Mouse (Mus musculus) neural tube, embryonic 11.5 days (tissue): ENCODE measurements around the gene Gm10197. TPM values are rescaled to one million over a fixed set of nuclear protein-coding genes. Genes with fewer than 3 reads are reported as not detected.
"Not testable (repeated sequence)": the region's sequence is repeated elsewhere in the genome, so short reads cannot be mapped to it uniquely, and the experiment has no call there.

Source experiments
- ATAC-seq: fragments of 200-750 bp; cut with Nextera tagmentation; 2 replicates; pipeline ENCODE4 v1.8.0; 2017; ENCODE audit warnings: moderate number of reproducible peaks, mild to moderate bottlenecking, moderate TSS enrichment, moderate library complexity; ENCODE audit not compliant: insufficient read depth, low FRiP score, low TSS enrichment
- DNase-seq: peaks from one replicate; pipeline ENCODE4 v3.0.0-alpha.2; 2015; ENCODE audit warnings: low spot score
- H3K27ac ChIP-seq: fragments of 300-500 bp; sonication (generic); 2 replicates; pipeline ENCODE4 v1.5.1; 2014; ENCODE audit warnings: low read depth, mild to moderate bottlenecking, low read length
- H3K27me3 ChIP-seq: fragments of 300-500 bp; sonication (generic); 2 replicates; pipeline ENCODE4 v1.6.1; 2014; ENCODE audit warnings: mild to moderate bottlenecking, low read length, mixed read lengths; ENCODE audit not compliant: control insufficient read depth, insufficient read depth
- H3K36me3 ChIP-seq: fragments of 300-500 bp; sonication (generic); 2 replicates; pipeline ENCODE4 v1.6.1; 2014; ENCODE audit warnings: mild to moderate bottlenecking, low read length, moderate library complexity, mixed read lengths; ENCODE audit not compliant: control insufficient read depth, insufficient read depth
- H3K4me1 ChIP-seq: fragments of 300-500 bp; sonication (generic); 2 replicates; pipeline ENCODE4 v1.6.1; 2014; ENCODE audit warnings: low read length, mixed read lengths; ENCODE audit not compliant: control insufficient read depth, insufficient read depth
- H3K4me2 ChIP-seq: fragments of 300-500 bp; sonication (generic); 2 replicates; pipeline ENCODE4 v1.6.1; 2014; ENCODE audit warnings: low read depth, mild to moderate bottlenecking, moderate library complexity
- H3K4me3 ChIP-seq: fragments of 300-500 bp; sonication (generic); 2 replicates; pipeline ENCODE4 v1.5.1; 2014; ENCODE audit warnings: low read depth, low read length
- H3K9ac ChIP-seq: fragments of 300-500 bp; sonication (generic); 2 replicates; pipeline ENCODE4 v1.6.1; 2014; ENCODE audit warnings: mild to moderate bottlenecking, low read length
- H3K9me3 ChIP-seq: fragments of 300-500 bp; sonication (generic); 2 replicates; pipeline ENCODE4 v1.6.1; 2016; ENCODE audit warnings: low read length; ENCODE audit not compliant: control insufficient read depth
- WGBS: fragments of 180-500 bp; shearing (Covaris S2); extraction: QIAGEN DNeasy Blood & Tissue Kit; methylation state at CpG from one replicate; pipeline ENCODE4 v1.1.7; 2014; 5-methylcytosine and 5-hydroxymethylcytosine counted together
- polyA plus RNA-seq: library from polyadenylated mRNA; unstranded; fragments of >200 nt; fragmentation: Nextera tagmentation; extraction: Ambion mirVana; gene quantifications from 2 replicates; pipeline ENCODE4 v1.2.1, GENCODE M21; 2014

Gm10197 gene
- polyA plus RNA-seq, 1 experiment from 2014 or later: not detected

DNA sequence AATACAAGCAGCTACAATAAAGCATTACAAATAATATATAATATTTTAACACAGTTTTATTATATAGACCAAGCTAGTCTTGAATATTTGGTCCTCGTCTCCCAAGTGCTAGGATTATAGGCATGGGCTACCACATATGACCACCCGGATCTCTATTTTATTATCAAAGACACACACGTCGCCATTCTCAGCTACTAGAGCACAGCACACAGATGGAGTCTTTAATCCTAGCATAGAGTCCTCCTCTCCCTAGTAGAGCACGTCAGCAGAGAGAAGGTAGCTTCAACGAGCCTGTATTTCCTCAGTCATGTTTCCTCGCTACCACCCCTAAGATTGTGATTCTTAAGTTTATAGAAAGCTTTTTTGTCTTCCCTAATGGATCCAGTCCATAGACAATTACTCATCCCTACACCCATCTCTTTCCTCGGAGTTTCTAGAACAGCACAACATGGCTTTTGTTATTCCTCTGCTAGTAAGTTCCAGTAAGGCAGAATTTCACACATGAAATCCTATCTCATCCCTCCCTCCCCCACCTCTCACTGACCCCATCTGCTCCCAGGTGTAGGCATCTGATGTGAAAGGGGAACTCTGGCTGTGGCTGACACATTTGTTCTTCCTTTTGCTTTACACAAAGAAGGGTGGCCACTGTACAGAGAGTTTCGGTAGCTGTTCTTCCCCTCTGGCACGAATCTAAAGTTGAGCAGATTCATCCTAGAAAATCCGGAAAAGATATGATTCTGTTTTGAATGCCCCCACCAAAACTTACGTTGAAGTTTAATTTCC, 26.1 kb upstream of the Gm10197 start:
- no peak overlapping the region for H3K27ac ChIP-seq
- no peaks in the 10 kb centered on the region for H3K36me3 ChIP-seq
- no peaks in the 10 kb centered on the region for H3K9me3 ChIP-seq
- DNase-seq: no peak
- ATAC-seq: no peak
- H3K4me1 ChIP-seq: no peaks in the 10 kb centered on the region
- H3K27me3 ChIP-seq: no peaks in the 10 kb centered on the region
- H3K9ac ChIP-seq: no peak overlapping the region
- H3K4me3 ChIP-seq: no peak overlapping the region
- WGBS: 83% methylated on average over 12 of the region's 12 CpGs
- H3K4me2 ChIP-seq: no peak overlapping the region

GRCm38 (mm10) chr19:53395805-53396204, 24.2 kb upstream of the Gm10197 start:
- H3K27me3 ChIP-seq, H3K4me3 ChIP-seq, H3K9ac ChIP-seq, H3K4me1 ChIP-seq, H3K4me2 ChIP-seq, H3K27ac ChIP-seq, DNase-seq, ATAC-seq, H3K36me3 ChIP-seq, H3K9me3 ChIP-seq: not testable (repeated sequence)
- 46% methylated on average over 5 of the region's 5 CpGs for WGBS

- H3K9me3 ChIP-seq, H3K4me3 ChIP-seq, H3K9ac ChIP-seq, H3K27ac ChIP-seq, H3K36me3 ChIP-seq, H3K27me3 ChIP-seq, DNase-seq, ATAC-seq, H3K4me2 ChIP-seq, H3K4me1 ChIP-seq: not testable (repeated sequence)
- WGBS: 75% methylated on average over 3 of the region's 3 CpGs
Observed at GRCm38 (mm10) chr19:53394956-53395355, 23.4 kb upstream of the Gm10197 start.

DNA sequence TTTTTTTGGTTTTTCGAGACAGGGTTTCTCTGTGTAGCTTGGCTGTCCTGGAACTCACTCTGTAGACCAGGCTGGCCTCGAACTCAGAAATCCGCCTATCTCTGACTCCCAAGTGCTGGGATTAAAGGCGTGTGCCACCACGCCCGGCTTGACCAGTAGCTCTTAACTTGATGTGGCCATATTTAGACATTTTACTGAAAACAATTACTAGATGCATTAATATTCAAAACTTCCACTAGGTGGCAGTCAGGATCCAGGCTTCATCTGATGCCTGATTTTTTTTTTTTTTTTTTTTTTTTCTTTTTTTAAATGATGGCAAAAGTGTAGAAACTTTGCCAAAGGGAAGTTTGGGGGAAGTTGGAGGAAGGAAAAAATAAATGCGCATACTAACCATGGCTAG, 23.0 kb upstream of the Gm10197 start:
- H3K4me1 ChIP-seq: no peaks in the 10 kb centered on the region
- no peak overlapping the region for H3K9ac ChIP-seq
- WGBS: 27% methylated on average over 7 of the region's 7 CpGs
- no peak overlapping the region for H3K4me3 ChIP-seq
- DNase-seq (peak; percentile 30), ATAC-seq (no peak)
- H3K4me2 ChIP-seq: no peak overlapping the region
- no peaks in the 10 kb centered on the region for H3K27me3 ChIP-seq
- H3K9me3 ChIP-seq: no peaks in the 10 kb centered on the region
- H3K27ac ChIP-seq: no peak overlapping the region
- no peaks in the 10 kb centered on the region for H3K36me3 ChIP-seq

GRCm38 (mm10) chr19:53393646-53394045, 22.1 kb upstream of the Gm10197 start:
- no peak for DNase-seq
- ATAC-seq: no peak
- no peak overlapping the region for H3K4me3 ChIP-seq
- no peak overlapping the region for H3K27ac ChIP-seq
- no peak overlapping the region for H3K4me2 ChIP-seq
- no peak overlapping the region for H3K9ac ChIP-seq
- H3K9me3 ChIP-seq: no peaks in the 10 kb centered on the region
- H3K4me1 ChIP-seq: no peaks in the 10 kb centered on the region
- no peaks in the 10 kb centered on the region for H3K27me3 ChIP-seq
- no peaks in the 10 kb centered on the region for H3K36me3 ChIP-seq

- no peak for DNase-seq
- Histone ChIP-seq H3K4me2 (no peak overlapping the region), H3K4me3 (no peak overlapping the region), H3K4me1 (no peaks in the 10 kb centered on the region), H3K9me3 (no peaks in the 10 kb centered on the region), H3K36me3 (no peaks in the 10 kb centered on the region), H3K27ac (no peak overlapping the region), H3K27me3 (no peaks in the 10 kb centered on the region), H3K9ac (no peak overlapping the region)
- ATAC-seq: no peak
- 82% methylated on average over 8 of the region's 8 CpGs for WGBS
Observed at GRCm38 (mm10) chr19:53392781-53393343, 21.3 kb upstream of the Gm10197 start.

- Histone ChIP-seq H3K4me3 (peak overlapping the region; percentile 88), H3K9me3 (no peaks in the 10 kb centered on the region), H3K36me3 (no peaks in the 10 kb centered on the region), H3K9ac (no peak overlapping the region), H3K4me1 (no peaks in the 10 kb centered on the region), H3K4me2 (peak overlapping the region; percentile 58), H3K27me3 (no peaks in the 10 kb centered on the region), H3K27ac (no peak overlapping the region)
- 88% methylated on average over 5 of the region's 5 CpGs for WGBS
- no peak for DNase-seq
- no peak for ATAC-seq
Observed at GRCm38 (mm10) chr19:53391787-53392186, 20.2 kb upstream of the Gm10197 start.

DNA sequence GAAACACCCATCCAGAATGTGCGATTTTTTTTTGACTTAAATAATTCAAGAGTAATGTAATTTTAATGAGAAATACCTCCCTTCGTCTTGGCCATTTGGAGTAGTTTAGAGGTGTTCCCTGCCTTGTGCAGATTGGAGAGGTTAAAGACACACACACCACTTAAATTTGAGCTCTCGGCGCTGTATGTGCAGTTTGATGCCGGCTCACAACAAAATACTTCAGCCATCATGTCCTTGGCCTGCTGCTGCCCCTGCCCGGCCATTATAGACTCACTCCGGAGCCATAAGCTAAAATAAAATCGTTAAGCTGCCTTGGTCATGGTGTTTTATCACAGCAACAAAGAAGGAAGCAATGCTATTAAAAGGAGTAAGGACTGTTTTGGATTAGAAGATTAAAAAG, 19.8 kb upstream of the Gm10197 start:
- Histone ChIP-seq H3K9me3 (no peaks in the 10 kb centered on the region), H3K36me3 (no peaks in the 10 kb centered on the region), H3K4me2 (peak overlapping the region; percentile 58), H3K4me3 (peak overlapping the region; percentile 88), H3K4me1 (no peaks in the 10 kb centered on the region), H3K27ac (peak overlapping the region; percentile 65; the same call in 1 of the 2 replicates), H3K9ac (peak overlapping the region; percentile 74), H3K27me3 (no peaks in the 10 kb centered on the region)
- WGBS: 51% methylated on average over 8 of the region's 8 CpGs
- no peak for DNase-seq
- ATAC-seq: no peak

- Histone ChIP-seq H3K36me3 (no peaks in the 10 kb centered on the region; the same call in 1 of the 2 replicates), H3K4me3 (peak within 1 kb of the TSS; percentile 88), H3K9me3 (no peaks in the 10 kb centered on the region), H3K9ac (peak within 1 kb of the TSS; percentile 96), H3K4me2 (peak within 1 kb of the TSS; percentile 58), H3K27me3 (no peaks in the 10 kb centered on the region), H3K4me1 (no peaks in the 10 kb centered on the region), H3K27ac (peak within 1 kb of the TSS; percentile 98)
- ATAC-seq (peak; percentile 98), DNase-seq (peak; percentile 100)
- WGBS: under 1% methylated on average over 48 of the region's 48 CpGs
Observed at GRCm38 (mm10) chr19:53390495-53391007, 19.0 kb upstream of the Gm10197 start, which contains the start of gene Smndc1. Gene Smndc1 (minus strand): TSS chr19:53390578.
